Mouse (Mus musculus) limb, embryonic 12.5 days (tissue): ENCODE results near the gene Zscan29. TPM values are rescaled to one million over a fixed set of nuclear protein-coding genes. Genes with fewer than 3 reads are reported as not detected.
A peak's percentile ranks its signal among the peaks of the same experiment; 100 is the strongest.

Experiments used
- ATAC-seq: fragments of 200-750 bp; cut with Nextera tagmentation; 2 replicates; pipeline ENCODE4 v1.8.0; 2017; ENCODE audit warnings: low read depth, moderate TSS enrichment; ENCODE audit not compliant: insufficient number of reproducible peaks, insufficient read depth, low FRiP score, low TSS enrichment
- H3K27ac ChIP-seq: fragments of 300-500 bp; sonication (generic); 2 replicates; pipeline ENCODE4 v1.5.1; 2016; ENCODE audit warnings: mild to moderate bottlenecking, moderate library complexity
- H3K27me3 ChIP-seq: fragments of 300-500 bp; sonication (generic); 2 replicates; pipeline ENCODE4 v1.6.1; 2016; ENCODE audit warnings: mild to moderate bottlenecking, moderate library complexity
- H3K36me3 ChIP-seq: fragments of 300-500 bp; sonication (generic); 2 replicates; pipeline ENCODE4 v1.6.1; 2016; ENCODE audit warnings: mild to moderate bottlenecking, moderate library complexity
- H3K4me1 ChIP-seq: fragments of 300-500 bp; sonication (generic); replicated peaks from 2 replicates; pipeline ENCODE4 v1.6.1; 2016
- H3K4me2 ChIP-seq: fragments of 300-500 bp; sonication (generic); 2 replicates; pipeline ENCODE4 v1.6.1; 2016; ENCODE audit warnings: mild to moderate bottlenecking, moderate library complexity
- H3K4me3 ChIP-seq: fragments of 300-500 bp; sonication (generic); replicated peaks from 2 replicates; pipeline ENCODE4 v1.5.1; 2016; ENCODE audit warnings: mild to moderate bottlenecking
- H3K9ac ChIP-seq: fragments of 300-500 bp; sonication (generic); replicated peaks from 2 replicates; pipeline ENCODE4 v1.6.1; 2016; ENCODE audit warnings: mild to moderate bottlenecking, moderate library complexity
- H3K9me3 ChIP-seq: fragments of 300-500 bp; sonication (generic); 2 replicates; pipeline ENCODE4 v1.6.1; 2016; ENCODE audit warnings: mild to moderate bottlenecking, moderate library complexity
- WGBS: fragments of 180-500 bp; shearing (Covaris S2); methylation state at CpG from one replicate; pipeline ENCODE4 v1.1.7; 2016; 5-methylcytosine and 5-hydroxymethylcytosine counted together
- polyA plus RNA-seq: library from polyadenylated mRNA; unstranded; fragments of >200 nt; fragmentation: Nextera tagmentation; extraction: Ambion mirVana; gene quantifications from 2 replicates; pipeline ENCODE4 v1.2.1, GENCODE M21; 2016

Gene Zscan29
- 11.3 and 12.8 TPM in 2 replicates for polyA plus RNA-seq

DNA sequence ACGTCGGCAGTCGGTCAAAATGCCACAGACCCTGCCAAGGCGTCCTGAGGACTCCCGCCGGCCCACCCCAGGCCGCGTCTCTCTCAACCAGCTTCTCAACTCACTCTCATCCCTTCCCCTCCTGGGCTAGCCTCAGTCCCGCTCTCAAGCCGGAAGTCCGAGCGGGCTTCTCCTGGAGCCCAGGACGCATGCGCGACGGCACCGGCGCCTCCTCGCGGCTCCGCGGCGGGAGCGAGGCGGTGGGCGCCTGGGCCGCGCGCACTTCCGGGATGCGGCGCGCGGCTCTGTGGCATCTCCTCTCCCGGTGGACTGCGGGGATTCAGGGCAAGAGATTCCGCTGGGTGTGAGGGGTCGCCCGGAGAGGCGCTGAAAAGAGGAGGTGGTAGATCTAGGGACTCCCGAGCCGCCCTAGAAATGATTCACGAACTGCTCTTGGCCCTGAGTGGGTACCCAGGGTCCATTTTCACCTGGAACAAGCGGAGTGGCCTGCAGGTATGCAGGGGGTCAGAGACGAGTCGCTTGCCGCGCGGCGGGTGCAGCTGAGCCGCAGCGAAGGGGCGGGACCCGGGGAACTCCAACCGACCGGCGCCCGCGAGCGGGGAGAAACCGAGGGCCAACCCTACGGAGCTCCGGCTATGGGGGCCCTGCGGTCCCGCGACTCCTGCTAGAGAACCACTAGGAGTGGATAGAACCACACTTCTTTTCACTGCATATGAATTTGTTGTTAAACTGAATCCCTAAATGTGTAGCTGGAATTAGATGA, at the start of gene Zscan29:
TSS of gene Zscan29 (minus strand) at position 146 of the 763 bp plus-strand sequence.
- H3K4me2 ChIP-seq, result peak within 1 kb of the TSS; percentile 90
- H3K4me3 ChIP-seq, result peak within 1 kb of the TSS; percentile 80
- H3K27me3 ChIP-seq, result no peaks in the 10 kb centered on the region
- H3K36me3 ChIP-seq, result peaks cover 43% of the 10 kb centered on the region
- under 1% methylated on average over 66 of the region's 66 CpGs for WGBS
- peaks cover 21% of the 10 kb centered on the region for H3K4me1 ChIP-seq
- H3K9ac ChIP-seq, result peak within 1 kb of the TSS; percentile 86
- no peaks in the 10 kb centered on the region for H3K9me3 ChIP-seq
- ATAC-seq, result peak; percentile 95
- H3K27ac ChIP-seq, result peak within 1 kb of the TSS; percentile 90

DNA sequence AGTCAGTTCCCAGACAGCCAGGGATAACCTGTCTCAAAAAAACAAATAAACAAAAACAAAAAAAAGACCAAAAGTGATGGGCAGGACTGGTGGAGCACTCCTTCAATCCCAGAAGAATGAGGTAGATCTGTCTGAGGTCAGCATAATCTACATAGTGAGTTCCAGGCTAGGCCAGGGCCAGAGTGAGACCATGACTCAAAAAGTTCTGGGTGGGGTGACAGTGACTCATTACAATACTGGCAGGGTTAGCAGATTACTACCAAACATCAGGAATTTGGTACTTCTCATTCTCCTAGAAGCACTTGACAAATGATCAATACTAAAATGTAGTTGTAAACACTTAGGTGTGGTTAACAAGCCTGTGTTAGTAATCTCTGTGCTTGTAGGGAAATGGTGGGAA, 49.1 kb upstream of the Zscan29 start:
- Histone ChIP-seq H3K27me3 (no peaks in the 10 kb centered on the region), H3K9ac (no peak overlapping the region), H3K4me1 (no peaks in the 10 kb centered on the region), H3K36me3 (peaks cover 93% of the 10 kb centered on the region), H3K27ac (no peak overlapping the region), H3K4me3 (no peak overlapping the region), H3K9me3 (no peaks in the 10 kb centered on the region), H3K4me2 (no peak overlapping the region)
- ATAC-seq, result no peak

DNA sequence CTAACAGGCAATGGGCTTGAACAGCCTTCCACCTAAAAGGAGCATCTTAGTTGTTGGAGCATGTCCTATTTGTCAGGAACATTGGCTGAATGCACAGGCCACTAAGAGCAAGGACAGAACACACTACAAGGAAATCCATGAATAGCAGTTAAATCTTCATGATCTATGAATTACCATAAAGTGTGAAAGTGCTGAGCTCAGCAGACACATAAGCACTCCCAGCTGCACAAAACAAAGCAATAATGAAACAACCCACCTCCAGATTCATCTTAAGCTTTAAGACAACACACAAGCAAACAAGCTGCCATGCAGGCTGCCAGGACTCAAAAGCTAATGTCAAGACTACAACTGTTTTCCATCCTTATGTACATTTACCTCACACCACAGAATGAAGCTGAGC, 48.3 kb upstream of the Zscan29 start:
- ATAC-seq, result no peak
- H3K4me3 ChIP-seq, result no peak overlapping the region
- H3K4me1 ChIP-seq, result no peaks in the 10 kb centered on the region
- H3K36me3 ChIP-seq, result peaks cover 93% of the 10 kb centered on the region
- no peak overlapping the region for H3K4me2 ChIP-seq
- no peaks in the 10 kb centered on the region for H3K27me3 ChIP-seq
- H3K27ac ChIP-seq, result no peak overlapping the region
- no peaks in the 10 kb centered on the region for H3K9me3 ChIP-seq
- no peak overlapping the region for H3K9ac ChIP-seq

DNA sequence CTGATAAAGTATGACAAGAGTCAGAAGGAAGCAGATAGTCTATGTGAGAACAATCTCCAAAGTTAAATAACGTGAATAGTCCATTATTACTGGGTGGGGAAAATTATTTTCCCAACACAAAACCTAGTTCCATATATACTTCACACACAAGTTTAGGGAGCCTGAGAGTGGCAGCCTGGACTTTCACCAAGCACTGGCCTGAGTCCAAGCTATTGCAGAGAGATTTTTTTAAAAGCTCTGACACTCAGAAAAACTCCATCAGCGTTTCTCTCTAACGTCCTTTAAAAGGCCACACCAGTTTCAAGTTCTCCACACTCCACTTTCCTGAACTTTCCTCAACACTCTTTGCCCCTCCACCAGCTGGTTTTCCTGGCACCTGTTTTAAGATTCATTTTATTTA, 43.6 kb upstream of the Zscan29 start:
- Histone ChIP-seq H3K4me1 (no peaks in the 10 kb centered on the region), H3K9ac (no peak overlapping the region), H3K27ac (no peak overlapping the region), H3K27me3 (no peaks in the 10 kb centered on the region), H3K36me3 (peaks cover 96% of the 10 kb centered on the region), H3K9me3 (no peaks in the 10 kb centered on the region), H3K4me2 (no peak overlapping the region), H3K4me3 (no peak overlapping the region)
- WGBS, result 85% methylated on average over 3 of the region's 3 CpGs
- no peak for ATAC-seq

DNA sequence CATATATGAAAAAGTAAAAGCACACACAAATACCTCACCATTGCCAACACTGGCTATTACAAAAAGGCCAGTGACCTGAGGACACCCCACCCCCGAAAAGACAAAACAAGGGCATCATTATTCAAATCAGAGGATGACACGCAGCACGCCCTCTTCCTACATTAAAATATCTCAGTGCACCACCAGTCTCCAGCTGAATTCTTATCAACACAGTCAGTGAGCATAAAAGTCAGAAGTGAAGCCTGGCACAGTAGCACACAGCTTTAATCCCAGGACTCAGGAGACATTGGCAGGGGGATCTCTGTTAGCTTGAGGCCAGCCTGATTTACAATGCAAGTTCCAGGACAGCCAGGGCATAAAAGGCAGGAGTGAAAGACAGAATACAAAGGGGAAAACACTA, 35.6 kb upstream of the Zscan29 start:
- Histone ChIP-seq H3K4me2 (no peak overlapping the region), H3K36me3 (peaks cover 97% of the 10 kb centered on the region), H3K4me3 (no peak overlapping the region), H3K27ac (no peak overlapping the region), H3K27me3 (no peaks in the 10 kb centered on the region), H3K9ac (no peak overlapping the region), H3K9me3 (no peaks in the 10 kb centered on the region), H3K4me1 (no peaks in the 10 kb centered on the region)
- ATAC-seq, result no peak
- 93% methylated on average over 3 of the region's 3 CpGs for WGBS

DNA sequence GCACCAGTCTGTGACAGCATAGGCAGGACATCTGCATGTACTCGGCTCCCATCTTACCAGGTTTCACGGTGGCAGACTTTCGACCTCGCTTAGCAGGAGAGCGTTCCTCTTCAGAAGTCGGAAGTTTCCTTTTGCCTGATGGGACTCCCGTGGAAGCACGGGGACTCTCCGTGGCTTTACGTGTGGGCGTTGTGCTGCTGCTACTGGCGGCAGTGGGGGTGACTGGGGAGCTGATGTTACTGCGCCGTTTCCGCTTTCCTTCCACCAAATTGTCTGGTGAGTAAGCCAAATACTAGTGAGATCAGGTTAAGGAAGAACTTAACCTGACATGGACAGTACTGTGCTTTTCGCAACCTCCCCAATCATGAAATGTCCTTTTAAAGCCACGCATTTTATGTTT, 33.4 kb upstream of the Zscan29 start:
- Histone ChIP-seq H3K36me3 (peaks cover 98% of the 10 kb centered on the region), H3K27ac (no peak overlapping the region), H3K4me3 (no peak overlapping the region), H3K9me3 (no peaks in the 10 kb centered on the region), H3K4me2 (no peak overlapping the region), H3K27me3 (no peaks in the 10 kb centered on the region), H3K9ac (no peak overlapping the region), H3K4me1 (no peaks in the 10 kb centered on the region)
- WGBS, result 95% methylated on average over 17 of the region's 17 CpGs
- no peak for ATAC-seq

DNA sequence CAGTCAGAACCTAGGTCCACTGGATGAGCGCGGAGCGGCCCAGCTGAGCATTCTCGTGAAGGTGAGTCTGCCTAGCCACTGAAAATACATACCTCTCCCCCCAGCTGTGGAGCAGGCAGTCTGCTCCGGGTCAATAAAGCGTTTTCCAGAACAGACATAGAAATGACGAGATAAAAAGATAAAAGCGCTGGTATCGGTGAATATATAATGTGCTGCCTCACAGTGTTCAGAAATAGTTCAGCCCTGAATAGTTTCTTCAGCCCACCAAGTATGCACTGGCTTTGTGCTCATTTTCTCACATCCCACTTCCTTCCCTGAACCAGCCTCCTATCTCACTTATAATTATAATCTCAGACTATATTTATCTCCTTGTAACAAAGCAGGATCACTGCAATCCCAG, 24.5 kb upstream of the Zscan29 start:
- ATAC-seq, result no peak
- no peak overlapping the region for H3K9ac ChIP-seq
- WGBS, result 94% methylated on average over 9 of the region's 9 CpGs
- no peaks in the 10 kb centered on the region for H3K4me1 ChIP-seq
- no peak overlapping the region for H3K27ac ChIP-seq
- no peaks in the 10 kb centered on the region for H3K9me3 ChIP-seq
- no peak overlapping the region for H3K4me2 ChIP-seq
- peaks cover 98% of the 10 kb centered on the region for H3K36me3 ChIP-seq
- no peak overlapping the region for H3K4me3 ChIP-seq
- H3K27me3 ChIP-seq, result no peaks in the 10 kb centered on the region

DNA sequence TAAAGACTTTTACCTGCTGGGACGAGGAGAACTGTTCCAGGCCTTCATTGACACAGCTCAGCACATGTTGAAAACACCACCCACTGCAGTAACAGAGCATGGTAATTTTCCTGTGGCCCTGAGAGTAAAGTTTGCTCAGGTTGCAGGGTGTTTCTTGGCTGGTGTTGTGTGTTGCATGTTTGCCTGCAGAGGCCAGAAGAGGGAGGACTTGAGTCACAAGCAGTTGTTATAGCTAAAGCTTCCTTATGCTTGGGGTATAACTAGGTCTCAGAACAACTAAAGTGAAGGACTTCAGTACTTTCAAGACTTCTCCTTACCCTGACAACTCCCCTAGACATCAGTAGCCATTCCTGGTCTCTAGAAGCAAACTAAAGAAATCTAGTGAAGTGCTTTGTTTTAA, 17.6 kb upstream of the Zscan29 start:
- Histone ChIP-seq H3K27me3 (no peaks in the 10 kb centered on the region), H3K9ac (no peak overlapping the region), H3K36me3 (peaks cover 89% of the 10 kb centered on the region), H3K27ac (no peak overlapping the region), H3K4me3 (no peak overlapping the region), H3K4me2 (no peak overlapping the region), H3K9me3 (no peaks in the 10 kb centered on the region), H3K4me1 (no peaks in the 10 kb centered on the region)
- no peak for ATAC-seq
- 57% methylated on average over 1 of the region's 1 CpGs for WGBS

DNA sequence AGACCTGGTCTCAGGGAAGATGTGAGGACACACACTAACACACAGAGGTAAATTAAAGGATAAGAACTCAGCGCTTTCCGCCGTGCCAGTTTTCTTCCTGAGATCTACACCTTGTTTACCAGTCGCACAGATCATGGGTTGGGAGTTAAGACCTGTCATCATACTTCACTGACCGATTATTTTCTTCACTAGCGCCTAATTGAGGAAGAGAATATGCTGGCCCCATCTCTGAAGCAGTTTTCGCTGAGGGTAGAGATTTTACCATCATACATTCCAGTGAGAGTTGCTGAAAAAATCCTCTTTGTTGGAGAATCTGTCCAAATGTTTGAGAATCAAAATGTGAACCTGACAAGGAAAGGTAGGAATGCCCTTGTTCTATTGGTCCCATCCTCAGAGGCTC, 13.2 kb upstream of the Zscan29 start:
- Histone ChIP-seq H3K27ac (no peak overlapping the region), H3K36me3 (peaks cover 81% of the 10 kb centered on the region), H3K4me1 (no peaks in the 10 kb centered on the region), H3K4me3 (no peak overlapping the region), H3K9ac (no peak overlapping the region), H3K27me3 (no peaks in the 10 kb centered on the region), H3K4me2 (no peak overlapping the region), H3K9me3 (no peaks in the 10 kb centered on the region)
- WGBS, result 95% methylated on average over 7 of the region's 7 CpGs
- ATAC-seq, result no peak

DNA sequence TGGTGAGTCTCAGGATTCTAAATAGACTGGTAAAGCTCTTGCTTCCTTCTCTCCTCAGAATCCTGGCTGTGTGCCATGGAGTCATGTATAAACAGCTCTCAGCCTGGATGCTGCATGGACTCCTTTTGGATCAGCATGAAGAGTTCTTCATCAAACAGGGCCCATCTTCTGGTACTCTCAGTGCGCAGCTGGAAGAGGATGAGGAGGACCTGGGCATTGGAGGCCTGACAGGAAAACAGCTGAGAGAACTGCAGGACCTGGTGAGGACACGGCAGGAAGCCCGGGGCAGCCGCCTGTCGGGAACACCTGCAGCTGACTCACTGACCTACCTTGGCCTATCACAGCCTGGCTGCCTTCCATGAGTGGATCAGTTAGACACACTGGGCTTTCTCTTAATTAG, 12.5 kb upstream of the Zscan29 start:
- no peak for ATAC-seq
- H3K9ac ChIP-seq, result no peak overlapping the region
- WGBS, result 90% methylated on average over 5 of the region's 5 CpGs

DNA sequence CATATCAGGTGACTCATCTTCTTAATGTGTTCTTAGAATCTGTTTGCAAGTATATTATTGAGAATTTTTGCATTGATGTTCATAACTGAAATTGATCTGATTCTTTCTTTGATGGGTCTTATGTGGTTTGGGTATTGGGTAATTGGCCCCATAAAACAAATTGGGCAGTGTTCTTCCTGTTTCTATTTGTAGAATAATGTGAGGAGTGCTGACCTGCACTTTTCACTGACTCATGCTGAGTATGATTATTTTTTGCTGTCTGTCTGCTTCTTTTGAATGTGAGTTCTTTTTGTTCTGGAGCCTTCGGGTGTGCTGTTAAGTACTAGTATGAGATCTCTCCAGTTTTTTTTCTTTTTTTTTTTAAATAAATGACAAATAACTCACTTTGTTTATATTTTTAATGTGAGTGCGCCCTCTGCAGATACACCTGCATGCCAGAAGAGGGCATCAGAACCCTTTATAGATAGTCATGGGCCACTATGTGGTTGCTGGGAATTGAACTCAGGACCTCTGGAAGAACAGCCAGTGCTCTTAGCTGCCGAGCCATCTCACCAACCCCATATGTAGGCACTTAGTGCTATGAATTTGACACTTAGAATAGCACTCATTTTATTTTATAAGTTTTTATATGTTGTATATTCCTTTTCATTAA, 8.0 kb upstream of the Zscan29 start:
- H3K4me1 ChIP-seq, result no peaks in the 10 kb centered on the region
- no peaks in the 10 kb centered on the region for H3K9me3 ChIP-seq
- H3K36me3 ChIP-seq, result peaks cover 88% of the 10 kb centered on the region
- no peak overlapping the region for H3K4me2 ChIP-seq
- H3K27ac ChIP-seq, result no peak overlapping the region
- H3K9ac ChIP-seq, result no peak overlapping the region
- ATAC-seq, result no peak
- WGBS, result 97% methylated on average over 3 of the region's 3 CpGs
- no peaks in the 10 kb centered on the region for H3K27me3 ChIP-seq
- H3K4me3 ChIP-seq, result no peak overlapping the region

More for the DNA sequence above, 12.5 kb upstream of the Zscan29 start:
- Histone ChIP-seq H3K9me3 (no peaks in the 10 kb centered on the region), H3K4me1 (no peaks in the 10 kb centered on the region), H3K4me3 (no peak overlapping the region), H3K27ac (no peak overlapping the region), H3K4me2 (no peak overlapping the region), H3K36me3 (peaks cover 82% of the 10 kb centered on the region), H3K27me3 (no peaks in the 10 kb centered on the region)
